Mouse (Mus musculus): Measurements from ENCODE around the gene Fam124b.

Fam124b gene

GRCm38 (mm10) chr1:80218268-80218667, at the start of gene Fam124b:
Gene Fam124b (minus strand): TSS chr1:80218473.
- DNase-seq (ENCODE audit: low read depth, low spot score) = peak; percentile 59

DNA sequence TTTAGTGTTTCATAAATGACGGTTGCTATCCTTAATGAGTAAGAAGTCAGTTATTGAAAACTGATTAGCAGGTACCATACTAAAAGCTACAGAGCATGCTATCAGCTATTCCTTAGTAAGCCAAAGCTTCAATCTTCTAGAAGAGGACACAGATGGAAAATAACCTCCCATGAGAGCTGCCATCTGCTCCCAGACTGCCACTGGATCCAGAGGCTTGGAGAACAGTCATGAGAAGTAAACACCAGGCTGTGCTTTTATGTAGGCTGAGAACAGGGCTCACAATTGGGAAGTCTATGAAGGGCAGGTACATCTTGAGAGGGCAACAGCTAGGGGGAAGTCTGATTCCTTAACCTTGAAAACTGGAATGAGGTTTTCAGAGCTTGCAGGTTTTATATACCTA, 42.2 kb upstream of the Fam124b start:
- DNase-seq (ENCODE audit: low read depth, low spot score) = no peak

- DNase-seq (ENCODE audit: low read depth, low spot score) = no peak
Observed at GRCm38 (mm10) chr1:80258632-80259031, 40.4 kb upstream of the Fam124b start.

DNA sequence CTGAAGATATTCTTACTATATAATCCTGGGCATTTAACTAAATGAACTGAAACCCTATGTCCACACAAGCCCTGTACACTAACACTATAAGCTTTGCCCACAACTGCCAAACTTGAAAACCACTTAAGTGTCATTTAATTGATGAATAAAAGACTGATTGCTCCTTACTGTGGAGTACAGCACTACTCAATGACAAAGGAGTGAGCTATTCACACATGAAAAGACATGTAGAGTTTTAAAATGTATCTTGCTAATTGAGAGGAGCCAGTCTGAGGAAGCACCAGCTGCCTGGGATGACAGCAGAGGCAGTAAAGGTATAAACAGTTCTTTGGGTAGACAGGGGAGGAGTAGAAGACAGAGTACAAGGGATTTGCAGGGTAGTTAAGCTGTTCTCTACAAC, 35.0 kb upstream of the Fam124b start:
- DNase-seq (ENCODE audit: low read depth, low spot score) = no peak

DNA sequence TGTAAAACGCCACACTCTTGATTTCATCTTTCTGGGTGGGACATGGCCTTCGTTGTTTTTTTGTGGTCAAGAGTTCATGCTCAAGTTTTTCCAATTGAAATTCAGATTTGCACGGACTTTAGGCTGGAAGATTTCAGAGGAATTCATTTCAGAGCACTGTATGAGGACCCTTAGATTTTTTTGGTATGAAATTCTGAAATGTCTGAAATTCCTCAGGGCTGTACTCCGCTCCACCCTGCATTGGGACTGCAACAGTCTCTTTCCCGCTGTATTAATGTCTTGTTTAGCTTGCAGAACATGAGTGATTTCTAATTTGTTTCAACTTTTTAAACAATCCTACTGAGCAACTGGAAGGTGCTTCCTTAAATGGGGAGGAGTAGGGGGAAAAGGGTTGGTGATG, 32.0 kb upstream of the Fam124b start:
- DNase-seq (ENCODE audit: low read depth, low spot score) = no peak

DNA sequence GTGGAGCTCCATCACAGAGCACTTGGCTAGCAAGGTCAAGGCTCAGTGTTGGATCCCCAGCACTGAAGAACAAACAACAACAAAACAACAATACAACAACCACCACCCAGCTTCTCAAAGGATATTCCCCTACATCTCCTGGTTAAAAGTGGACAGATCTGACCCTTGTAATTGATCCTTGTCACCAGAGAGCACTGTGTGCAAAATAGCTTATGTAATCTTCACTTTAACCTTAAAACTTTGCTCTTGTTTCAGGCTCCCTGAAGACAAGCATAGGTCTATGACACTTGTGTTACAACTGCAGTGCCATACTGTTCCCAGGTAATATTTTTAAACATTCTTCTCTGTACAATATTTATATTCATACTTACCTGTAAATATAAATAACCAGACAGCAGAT, 28.9 kb upstream of the Fam124b start:
- DNase-seq (ENCODE audit: low read depth, low spot score) = no peak

- no peak for DNase-seq (ENCODE audit: low read depth, low spot score)
Observed at GRCm38 (mm10) chr1:80244123-80244522, 25.9 kb upstream of the Fam124b start.

DNA sequence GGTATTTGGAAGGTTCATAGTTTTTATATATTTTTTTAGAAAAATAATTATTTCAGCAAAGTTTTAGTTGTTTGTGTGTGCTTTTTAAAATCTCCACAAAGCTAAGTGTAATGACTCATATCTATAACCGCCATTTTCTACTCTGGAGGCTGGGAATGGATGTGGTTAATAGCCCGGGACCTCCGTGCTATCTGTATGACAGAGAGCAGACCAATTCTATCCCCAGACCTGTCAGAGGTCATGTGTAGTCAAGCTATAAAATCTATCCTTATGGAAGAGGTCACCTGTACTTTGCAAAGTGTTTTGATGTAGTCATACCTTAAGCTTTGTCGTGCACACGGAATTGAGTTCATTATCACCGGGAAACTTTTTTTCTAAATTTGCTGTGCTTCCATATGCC, 23.3 kb upstream of the Fam124b start:
- no peak for DNase-seq (ENCODE audit: low read depth, low spot score)

GRCm38 (mm10) chr1:80240017-80240660, 21.9 kb upstream of the Fam124b start:
- DNase-seq (ENCODE audit: low read depth, low spot score) = no peak

DNA sequence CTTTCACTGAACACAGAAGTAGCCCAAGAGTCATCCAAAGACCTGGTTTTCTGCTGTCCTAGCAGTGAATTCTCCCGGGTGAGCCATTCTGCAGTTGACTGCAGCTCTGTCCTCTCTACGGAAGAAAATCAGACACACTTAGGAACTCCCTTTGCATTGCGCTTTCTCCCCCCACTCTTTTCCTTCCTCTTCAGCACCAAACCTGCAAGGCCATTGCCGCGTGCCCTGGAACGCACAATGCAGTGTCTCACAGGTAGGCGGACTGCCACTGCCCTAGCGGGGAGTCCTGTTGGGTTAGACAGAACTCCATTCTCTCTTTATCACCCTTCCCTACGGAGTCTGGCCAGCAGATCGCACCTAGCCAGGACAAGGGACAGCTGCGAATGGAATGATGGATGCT, 21.2 kb upstream of the Fam124b start:
- no peak for DNase-seq (ENCODE audit: low read depth, low spot score)

DNA sequence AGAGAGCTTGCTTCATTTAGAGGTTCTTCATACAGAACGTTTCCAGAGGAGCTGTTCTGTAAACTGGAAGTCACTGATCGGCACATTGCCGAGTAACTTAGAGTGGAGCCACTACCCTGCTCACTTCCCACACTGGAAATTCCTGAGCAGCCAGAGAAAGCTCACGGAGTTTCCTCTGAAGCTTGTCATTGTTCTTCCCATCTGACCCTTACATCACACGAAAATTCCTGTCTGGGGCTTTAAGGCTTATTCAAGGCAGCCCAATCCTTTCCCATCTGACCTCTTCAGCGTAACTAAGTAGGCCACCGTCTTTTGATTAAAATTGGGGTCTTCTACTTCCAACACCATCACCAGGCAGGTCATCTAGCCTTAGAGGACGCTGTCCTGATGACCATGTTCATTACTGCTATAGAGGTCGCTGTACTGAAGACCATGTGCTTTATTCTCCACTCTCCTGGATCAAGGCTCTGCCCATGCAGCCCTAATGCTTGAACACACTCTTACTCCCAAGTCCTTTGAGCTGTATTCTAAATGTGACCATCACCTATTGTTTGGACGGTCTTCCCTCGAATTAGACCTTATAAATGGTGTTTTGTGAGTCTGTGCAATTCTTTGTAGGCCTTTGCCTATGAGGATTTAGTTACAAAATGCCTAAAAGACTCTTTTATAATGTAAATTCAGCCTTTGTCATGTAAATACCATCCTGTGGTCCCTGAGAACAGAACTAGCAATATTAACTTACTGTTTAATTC, 18.9 kb upstream of the Fam124b start:
- no peak for DNase-seq (ENCODE audit: low read depth, low spot score)

DNA sequence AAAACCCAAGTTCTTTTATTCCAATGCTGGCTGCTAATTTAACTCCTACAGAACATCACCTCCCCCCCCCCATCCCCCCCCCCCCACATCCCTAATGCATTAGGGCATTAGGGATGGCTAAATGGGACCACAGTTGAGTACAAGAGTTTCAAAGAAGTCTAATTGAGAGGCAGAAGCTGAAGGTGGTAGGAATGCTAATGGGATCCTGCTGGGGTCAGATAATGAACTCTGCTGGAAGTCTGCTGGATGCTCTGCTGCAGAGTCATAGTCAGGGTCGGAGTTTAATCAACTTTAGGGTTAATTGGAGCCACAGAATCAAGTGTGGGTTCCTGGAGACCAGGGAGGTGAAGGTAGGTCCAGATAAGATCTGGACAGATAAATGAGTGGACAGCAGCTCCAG, 17.9 kb upstream of the Fam124b start:
- no peak for DNase-seq (ENCODE audit: low read depth, low spot score)

DNA sequence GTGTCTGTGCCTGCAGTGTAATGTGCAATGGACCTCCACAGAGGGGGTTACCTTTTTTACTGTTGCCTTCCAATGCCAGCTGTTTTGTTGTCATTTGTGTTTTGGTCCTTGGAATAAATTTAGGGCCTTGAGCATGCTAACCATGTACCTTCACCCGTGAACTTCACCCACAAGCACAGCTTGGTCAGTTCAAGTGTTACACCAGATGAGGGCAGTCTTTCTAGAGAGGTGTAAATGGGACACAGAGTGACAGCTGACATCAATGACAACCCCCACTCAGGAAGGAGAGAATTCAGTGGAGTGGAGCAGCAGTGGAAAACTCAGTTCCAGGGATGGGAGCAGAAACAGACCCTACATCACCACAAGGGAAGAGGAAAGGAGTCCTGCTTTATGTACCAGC, 12.3 kb upstream of the Fam124b start:
- no peak for DNase-seq (ENCODE audit: low read depth, low spot score)

DNA sequence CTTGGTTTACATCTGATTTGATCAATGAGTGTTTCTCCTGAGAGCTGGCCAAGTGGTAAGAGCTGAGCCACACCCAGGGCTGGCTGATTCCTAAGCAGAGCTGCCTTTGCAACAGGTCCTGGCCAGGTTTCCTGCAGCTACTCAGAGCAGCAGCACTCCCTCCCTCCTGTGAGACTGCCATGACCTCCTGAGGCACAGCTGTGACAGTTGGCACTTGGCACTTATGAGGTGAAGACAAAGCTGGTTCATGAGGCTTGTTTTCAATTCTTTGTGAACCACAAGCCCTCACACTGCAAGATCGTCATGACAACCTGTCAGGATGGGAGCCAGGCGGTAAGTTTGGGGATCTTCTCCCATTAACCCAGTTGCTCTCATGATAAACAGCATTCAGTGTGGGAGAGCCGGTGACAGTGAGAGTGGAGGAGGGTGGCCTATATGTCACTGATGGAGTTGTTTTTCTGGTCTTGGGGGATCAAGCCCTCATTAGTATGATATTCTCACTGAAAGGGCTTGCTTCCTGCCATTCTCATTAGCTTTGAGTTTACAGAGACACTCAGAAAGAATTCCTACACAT, 6.7 kb upstream of the Fam124b start:
- no peak for DNase-seq (ENCODE audit: low read depth, low spot score)

- DNase-seq (ENCODE audit: low read depth, low spot score) = peak; percentile 62
Observed at GRCm38 (mm10) chr1:80221151-80221550, 2.9 kb upstream of the Fam124b start.

DNA sequence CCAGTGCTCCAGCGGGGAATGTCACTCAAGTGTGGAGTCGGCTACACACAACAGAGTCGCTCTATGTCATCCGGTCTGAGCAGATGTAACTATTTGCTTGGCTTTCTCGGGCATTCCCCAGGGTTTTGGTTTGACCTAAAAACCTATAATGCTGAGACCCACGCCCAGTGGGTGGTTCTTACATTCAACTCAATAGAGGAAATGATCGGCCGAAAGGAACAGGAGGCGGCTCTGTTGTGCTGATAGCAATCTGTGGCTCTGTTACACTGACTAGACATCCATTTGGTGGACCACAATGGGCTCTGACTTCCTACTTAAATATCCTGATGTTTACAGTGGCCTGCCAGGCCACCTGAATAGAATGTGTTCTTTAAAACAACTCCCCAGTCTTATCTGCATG, 4.4 kb downstream of the Fam124b start:
- DNase-seq (ENCODE audit: low read depth, low spot score) = no peak

GRCm38 (mm10) chr1:80213146-80213545, 5.1 kb downstream of the Fam124b start:
- no peak for DNase-seq (ENCODE audit: low read depth, low spot score)

- no peak for DNase-seq (ENCODE audit: low read depth, low spot score)
Observed at GRCm38 (mm10) chr1:80202314-80202713, 16.0 kb downstream of the Fam124b start.

DNA sequence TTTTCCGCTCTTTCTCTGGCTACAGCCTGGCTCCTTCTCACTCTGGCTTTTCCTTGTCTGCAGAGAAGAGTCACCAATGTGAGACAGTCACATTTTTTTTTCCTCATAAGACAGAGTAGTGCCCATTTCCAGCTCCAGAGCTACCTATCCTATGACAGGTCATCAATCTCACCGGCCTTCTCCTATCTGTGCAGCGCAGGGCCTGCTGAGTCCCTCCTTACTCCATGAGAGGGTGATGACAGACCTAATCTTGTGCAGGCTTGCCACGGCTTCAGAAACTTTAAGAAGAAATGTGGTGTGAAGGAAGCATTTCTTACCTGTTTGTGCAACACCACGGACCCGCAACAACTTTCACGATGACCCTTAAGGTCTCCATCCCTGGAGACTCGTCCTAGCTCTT, 25.4 kb downstream of the Fam124b start:
- DNase-seq (ENCODE audit: low read depth, low spot score) = no peak

DNA sequence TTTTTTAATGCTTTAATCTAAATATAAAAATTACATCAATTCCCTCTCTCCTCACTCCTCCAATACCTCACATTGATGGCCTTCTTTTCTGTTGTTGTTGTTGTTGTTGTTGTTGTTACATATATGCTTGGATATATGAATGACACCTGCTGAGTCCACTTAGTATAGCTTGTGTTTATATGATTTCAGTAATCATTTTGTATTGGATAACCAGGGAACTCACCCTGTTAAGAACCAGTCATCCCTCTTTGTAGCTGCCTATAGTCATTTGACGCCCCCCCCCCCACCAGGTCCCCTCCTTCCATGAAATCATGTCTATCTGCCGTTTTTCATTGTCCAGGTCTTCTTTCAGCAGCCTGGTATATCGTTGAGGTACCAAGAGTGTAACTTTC, 36.9 kb downstream of the Fam124b start:
- DNase-seq (ENCODE audit: low read depth, low spot score) = no peak

DNA sequence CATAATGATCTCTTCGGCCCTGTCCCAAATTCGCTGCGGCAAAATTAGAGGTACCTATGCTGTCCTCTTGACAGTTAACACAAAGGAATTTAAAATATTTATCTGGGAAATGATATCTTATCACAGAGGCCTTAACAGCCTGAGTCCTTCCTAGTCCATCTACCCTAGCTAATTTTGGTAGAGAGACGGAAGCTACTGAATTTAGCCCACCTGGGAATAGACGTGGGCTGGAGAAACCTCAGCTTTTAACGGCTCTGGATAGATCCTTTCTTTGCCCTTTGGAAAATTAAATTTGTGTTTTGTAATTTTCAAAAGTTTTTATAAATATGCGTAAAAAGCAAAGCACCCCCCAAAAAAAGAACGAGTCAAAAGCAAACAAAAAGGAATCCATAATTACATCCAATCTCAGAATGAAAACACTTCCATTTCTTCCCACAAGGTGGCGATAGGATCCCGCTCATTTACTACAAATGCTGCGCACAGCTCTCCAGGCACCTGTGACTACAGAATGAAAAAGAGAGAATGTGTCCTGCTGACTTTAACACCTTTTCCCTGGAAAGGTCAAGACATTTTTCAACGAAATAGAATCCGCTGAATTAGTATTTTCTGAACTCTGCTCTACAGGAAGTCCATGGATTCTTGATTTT, 37.4 kb downstream of the Fam124b start:
- peak; percentile 78 for DNase-seq (ENCODE audit: low read depth, low spot score)

- peak; percentile 57 for DNase-seq (ENCODE audit: low read depth, low spot score)
Observed at GRCm38 (mm10) chr1:80180128-80180527, 38.1 kb downstream of the Fam124b start.
